ENCODE assay signal across 8 mouse cellular contexts in genomic region chr10:81329194-81329975, GRCm38 (mm10). TPM values are rescaled to one million over a fixed set of nuclear protein-coding genes. Genes with fewer than 3 reads are reported as not detected.
DNase-seq lines count a peak whose midpoint lies in the region; ATAC-seq and TF ChIP-seq lines count a peak whose summit lies in the region.

No protein-coding gene starts in this region.

- peaks cover 41% of the 10 kb centered on the region for H3K27me3 ChIP-seq in midbrain, embryonic 10.5 days (ENCODE audit: low read depth, poor library complexity, severe bottlenecking)
- peaks cover 18% of the 10 kb centered on the region for H3K27me3 ChIP-seq in midbrain, embryonic 15.5 days (replicated peaks)
- peaks cover 13% of the 10 kb centered on the region for H3K27me3 ChIP-seq in embryonic facial prominence, embryonic 15.5 days
- H3K27me3 ChIP-seq in kidney, postnatal 0 days (ENCODE audit: insufficient read depth, low read length), result no peaks in the 10 kb centered on the region

- H3K36me3 ChIP-seq in midbrain, embryonic 10.5 days, result peaks cover 45% of the 10 kb centered on the region
- H3K36me3 ChIP-seq in midbrain, embryonic 15.5 days (replicated peaks), result peaks cover 18% of the 10 kb centered on the region
- peaks cover 30% of the 10 kb centered on the region for H3K36me3 ChIP-seq in embryonic facial prominence, embryonic 15.5 days
- H3K36me3 ChIP-seq in kidney, postnatal 0 days (ENCODE audit: insufficient read depth, low read length), result peaks cover 26% of the 10 kb centered on the region

- 0 out of 2 replicates have a peak overlapping the region, but pooled peaks have one; percentile 1 for H3K4me3 ChIP-seq in midbrain, embryonic 10.5 days
- H3K4me3 ChIP-seq in midbrain, embryonic 15.5 days, result no peak overlapping the region
- H3K4me3 ChIP-seq in embryonic facial prominence, embryonic 15.5 days (replicated peaks), result 0 out of 2 replicates have a peak overlapping the region, but pooled peaks have one; percentile 9
- H3K4me3 ChIP-seq in kidney, postnatal 0 days (replicated peaks; ENCODE audit: low read depth, low read length), result no peak overlapping the region

- 79% methylated on average over 10 of the region's 10 CpGs for WGBS in midbrain, embryonic 10.5 days
- WGBS in midbrain, embryonic 15.5 days, result 70% methylated on average over 10 of the region's 10 CpGs
- 45% methylated on average over 10 of the region's 10 CpGs for WGBS in embryonic facial prominence, embryonic 15.5 days
- 50% methylated on average over 10 of the region's 10 CpGs for WGBS in kidney, postnatal 0 days

- no peak for ATAC-seq in midbrain, embryonic 15.5 days (replicated peaks)
- ATAC-seq in embryonic facial prominence, embryonic 15.5 days (ENCODE audit: insufficient number of reproducible peaks, low FRiP score, low TSS enrichment, low read depth), result peak; percentile 80
- ATAC-seq in kidney, postnatal 0 days (replicated peaks; ENCODE audit: low FRiP score, low read depth), result peak; percentile 35; the same call in 1 of the 2 replicates

- DNase-seq in midbrain, embryonic 10.5 days (ENCODE audit: low spot score), result no peak
- peak; percentile 89 for DNase-seq in kidney, postnatal 0 days (ENCODE audit: low spot score)
- peak; percentile 41 to 62 for DNase-seq in natural killer cell, adult 2 months (ENCODE audit: low spot score in 2 of 2)
- DNase-seq in right cerebral cortex, postnatal 4 days, result no peak
- no peak for DNase-seq in left cerebral cortex, adult 9 months (ENCODE audit: low spot score in 2 of 2)
- no peak for DNase-seq in left cerebral cortex, adult 11 months (ENCODE audit: low spot score)

- no peak overlapping the region for H3K9ac ChIP-seq in midbrain, embryonic 15.5 days
- H3K9ac ChIP-seq in embryonic facial prominence, embryonic 15.5 days, result no peak overlapping the region
- H3K9ac ChIP-seq in kidney, postnatal 0 days (ENCODE audit: low read depth, low read length), result peak overlapping the region; percentile 36; the same call in 1 of the 2 replicates

- peaks cover 45% of the 10 kb centered on the region for H3K4me1 ChIP-seq in midbrain, embryonic 10.5 days
- H3K4me1 ChIP-seq in midbrain, embryonic 15.5 days, result no peaks in the 10 kb centered on the region
- peaks cover 45% of the 10 kb centered on the region for H3K4me1 ChIP-seq in embryonic facial prominence, embryonic 15.5 days
- peaks cover 20% of the 10 kb centered on the region for H3K4me1 ChIP-seq in kidney, postnatal 0 days (replicated peaks; ENCODE audit: insufficient read depth, low read length)

- no peak for TF ChIP-seq CTCF in kidney, postnatal 0 days (IDR thresholded peaks at IDR 0.05; ENCODE audit: low read depth)

- H3K4me2 ChIP-seq in midbrain, embryonic 15.5 days, result no peak overlapping the region
- H3K4me2 ChIP-seq in embryonic facial prominence, embryonic 15.5 days (replicated peaks), result peak overlapping the region; percentile 35
- peak overlapping the region; percentile 35 for H3K4me2 ChIP-seq in kidney, postnatal 0 days (ENCODE audit: low read length)

- H3K27ac ChIP-seq in midbrain, embryonic 10.5 days (replicated peaks), result peak overlapping the region; percentile 33; the same call in 1 of the 2 replicates
- H3K27ac ChIP-seq in midbrain, embryonic 15.5 days, result no peak overlapping the region
- H3K27ac ChIP-seq in embryonic facial prominence, embryonic 15.5 days (replicated peaks), result peak overlapping the region; percentile 92
- peak overlapping the region; percentile 84 for H3K27ac ChIP-seq in kidney, postnatal 0 days

- no peaks in the 10 kb centered on the region for H3K9me3 ChIP-seq in midbrain, embryonic 10.5 days (replicated peaks)
- no peaks in the 10 kb centered on the region for H3K9me3 ChIP-seq in midbrain, embryonic 15.5 days
- no peaks in the 10 kb centered on the region for H3K9me3 ChIP-seq in embryonic facial prominence, embryonic 15.5 days (replicated peaks)
- H3K9me3 ChIP-seq in kidney, postnatal 0 days (replicated peaks; ENCODE audit: low read length), result no peaks in the 10 kb centered on the region

RNA-seq across cellular contexts. Expression of gene Tbxa2r, which starts 0.9 kb away (rescaled TPM):
- polyA plus RNA-seq in midbrain, embryonic 10.5 days (2016; fragmentation: Nextera tagmentation; extraction: Ambion mirVana), result 2.9 and 3.3 TPM in 2 replicates
- 5.7 and 6.2 TPM in 2 replicates for polyA plus RNA-seq in midbrain, embryonic 15.5 days (2015; fragmentation: Nextera tagmentation; extraction: Ambion mirVana)
- polyA plus RNA-seq in embryonic facial prominence, embryonic 15.5 days (2015; fragmentation: Nextera tagmentation; extraction: Ambion mirVana), result 13.2 and 14.2 TPM in 2 replicates
- polyA plus RNA-seq in kidney, postnatal 0 days (2015; fragmentation: Nextera tagmentation; extraction: Ambion mirVana), result 16.1 and 17.5 TPM in 2 replicates

RNA-seq across cellular contexts. Expression of gene Cactin, which starts 8.5 kb away (rescaled TPM):
- 53.5 and 53.6 TPM in 2 replicates for polyA plus RNA-seq in midbrain, embryonic 10.5 days (2016; fragmentation: Nextera tagmentation; extraction: Ambion mirVana)
- 35.8 and 38.3 TPM in 2 replicates for polyA plus RNA-seq in midbrain, embryonic 15.5 days (2015; fragmentation: Nextera tagmentation; extraction: Ambion mirVana)
- 41.4 and 44.0 TPM in 2 replicates for polyA plus RNA-seq in embryonic facial prominence, embryonic 15.5 days (2015; fragmentation: Nextera tagmentation; extraction: Ambion mirVana)
- polyA plus RNA-seq in kidney, postnatal 0 days (2015; fragmentation: Nextera tagmentation; extraction: Ambion mirVana), result 24.5 and 26.4 TPM in 2 replicates

RNA-seq across cellular contexts. Expression of gene Gipc3, which starts 13.7 kb away (rescaled TPM):
- polyA plus RNA-seq in midbrain, embryonic 10.5 days (2016; fragmentation: Nextera tagmentation; extraction: Ambion mirVana), result not detected in 2 replicates
- polyA plus RNA-seq in midbrain, embryonic 15.5 days (2015; fragmentation: Nextera tagmentation; extraction: Ambion mirVana), result not detected in 2 replicates
- polyA plus RNA-seq in embryonic facial prominence, embryonic 15.5 days (2015; fragmentation: Nextera tagmentation; extraction: Ambion mirVana), result 0.29 and 0.35 TPM in 2 replicates
- 0.07 and 0.13 TPM in 2 replicates for polyA plus RNA-seq in kidney, postnatal 0 days (2015; fragmentation: Nextera tagmentation; extraction: Ambion mirVana)

RNA-seq across cellular contexts. Expression of gene Hmg20b, which starts 20.9 kb away (rescaled TPM):
- 102 and 115 TPM in 2 replicates for polyA plus RNA-seq in midbrain, embryonic 10.5 days (2016; fragmentation: Nextera tagmentation; extraction: Ambion mirVana)
- polyA plus RNA-seq in midbrain, embryonic 15.5 days (2015; fragmentation: Nextera tagmentation; extraction: Ambion mirVana), result 26.6 and 29.9 TPM in 2 replicates
- 94.7 and 96.1 TPM in 2 replicates for polyA plus RNA-seq in embryonic facial prominence, embryonic 15.5 days (2015; fragmentation: Nextera tagmentation; extraction: Ambion mirVana)
- 92.4 and 99.0 TPM in 2 replicates for polyA plus RNA-seq in kidney, postnatal 0 days (2015; fragmentation: Nextera tagmentation; extraction: Ambion mirVana)

RNA-seq across cellular contexts. Expression of gene Mfsd12, which starts 27.9 kb away (rescaled TPM):
- polyA plus RNA-seq in midbrain, embryonic 10.5 days (2016; fragmentation: Nextera tagmentation; extraction: Ambion mirVana), result 9.3 and 10.6 TPM in 2 replicates
- 19.7 and 22.5 TPM in 2 replicates for polyA plus RNA-seq in midbrain, embryonic 15.5 days (2015; fragmentation: Nextera tagmentation; extraction: Ambion mirVana)
- polyA plus RNA-seq in embryonic facial prominence, embryonic 15.5 days (2015; fragmentation: Nextera tagmentation; extraction: Ambion mirVana), result 15.8 and 16.2 TPM in 2 replicates
- 11.3 and 11.6 TPM in 2 replicates for polyA plus RNA-seq in kidney, postnatal 0 days (2015; fragmentation: Nextera tagmentation; extraction: Ambion mirVana)

Comparison
In these comparisons a context has a peak if more than half of its experiments do, and no peak if none do; other contexts are left out.
1. H3K4me3 ChIP-seq: peak in midbrain, embryonic 10.5 days (single experiment) and embryonic facial prominence, embryonic 15.5 days (single experiment); none in midbrain, embryonic 15.5 days (single experiment) and kidney, postnatal 0 days (single experiment).
2. DNase-seq: peak in kidney, postnatal 0 days (single experiment) and natural killer cell, adult 2 months (2 of 2); none in midbrain, embryonic 10.5 days (single experiment), right cerebral cortex, postnatal 4 days (single experiment), left cerebral cortex, adult 9 months (0 of 2) and left cerebral cortex, adult 11 months (single experiment).